Mouse (Mus musculus) c-Kit-positive CD71-positive TER-119-negative erythroid progenitor cells, embryonic 14.5 days (primary cell): ENCODE data around the gene 4933436I01Rik.

Experiments
- DNase-seq: peaks from one replicate; pipeline ENCODE4 v3.0.0-alpha.2; 2013; ENCODE audit warnings: low read depth

4933436I01Rik gene

DNA sequence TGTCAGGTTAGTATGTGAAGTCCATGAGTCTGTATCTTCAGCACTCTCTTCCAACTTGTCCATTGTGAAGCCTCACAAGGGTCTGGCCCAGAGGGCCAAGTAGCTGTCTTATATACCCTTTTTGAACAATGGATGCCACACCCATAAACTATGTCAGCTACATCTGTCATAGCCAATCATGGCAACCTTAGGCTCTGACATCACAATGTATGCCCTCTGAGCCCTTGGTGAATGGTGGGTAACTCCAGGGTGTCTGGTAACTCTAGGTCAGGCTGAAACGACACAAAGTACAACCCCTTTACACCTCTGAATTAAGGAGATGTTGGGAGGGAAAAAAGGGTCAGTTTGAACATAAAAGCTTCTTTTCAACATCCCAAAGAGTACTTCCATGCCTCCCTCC lies at the start of gene 4933436I01Rik:
Gene 4933436I01Rik, minus strand, starts transcription at position 101 of the 400 bp plus-strand sequence.
- DNase-seq, result no peak

DNA sequence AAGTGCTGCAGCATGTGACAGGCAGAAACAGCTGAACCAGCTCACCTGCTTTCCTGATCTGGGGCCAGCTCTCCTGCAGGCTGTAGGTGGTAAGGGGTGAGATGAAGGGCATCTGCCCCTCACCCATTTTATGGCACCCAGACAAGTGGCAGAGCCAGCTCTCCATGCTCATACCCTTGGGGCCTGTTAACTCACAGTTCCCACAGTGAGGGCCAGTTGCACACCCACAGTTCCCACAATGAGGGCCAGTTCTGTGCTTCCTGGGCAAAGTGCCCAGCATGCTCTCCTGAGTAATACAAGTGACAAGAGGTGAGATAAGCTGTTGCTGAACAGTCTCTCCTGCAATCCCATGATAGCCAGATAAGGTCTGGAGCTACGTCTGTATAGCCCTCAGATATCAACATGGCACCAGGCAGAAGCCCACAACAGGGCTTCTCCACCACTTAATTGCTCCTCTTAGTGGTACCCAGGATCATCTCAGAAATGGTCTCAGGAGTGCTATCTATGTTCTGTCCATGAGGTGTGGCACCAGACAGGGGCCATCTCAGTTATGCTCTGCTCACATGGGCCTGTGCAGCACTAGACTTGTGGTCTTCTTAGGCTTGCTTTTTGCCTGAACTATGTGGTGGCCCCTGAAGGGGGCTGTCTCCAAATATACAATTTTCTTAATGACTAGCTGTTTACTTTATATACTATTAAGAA lies 3.7 kb upstream of the 4933436I01Rik start:
- no peak for DNase-seq

DNA sequence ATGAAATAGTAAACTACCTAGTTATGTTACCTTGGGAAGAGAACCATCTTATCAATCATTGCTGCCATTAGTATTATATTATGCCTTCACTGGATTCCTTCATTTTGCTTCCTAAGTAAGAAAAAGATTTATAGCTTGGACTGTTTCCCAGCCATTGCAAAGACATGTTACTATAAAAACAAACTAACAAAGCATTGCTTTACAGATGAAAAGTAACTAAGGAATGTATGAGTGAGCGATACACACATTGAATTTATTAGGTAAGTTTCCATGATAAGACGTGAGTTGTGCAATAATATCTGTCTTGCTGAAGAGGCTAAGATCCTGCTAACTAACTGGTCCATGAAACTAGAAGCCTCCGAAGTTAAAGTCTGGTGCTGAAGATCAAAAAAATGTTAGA lies 37.8 kb downstream of the 4933436I01Rik start:
- DNase-seq, result no peak
